Mouse (Mus musculus) cerebellum, adult 2 months (tissue): ENCODE measurements around the gene Cyp4f14.

Experiments
- CTCF ChIP-seq: fragments of 200-500 bp; IDR thresholded peaks from 2 replicates; pipeline ENCODE4 v1.5.1; 2011; ENCODE audit warnings: low read depth, mild to moderate bottlenecking, control low read depth, low read length, moderate library complexity, borderline replicate concordance; ENCODE audit not compliant: insufficient read depth
- POLR2A ChIP-seq: fragments of 200-500 bp; IDR thresholded peaks from 2 replicates; pipeline ENCODE4 v1.6.1; 2011; ENCODE audit warnings: low read length, control low read depth, borderline replicate concordance; ENCODE audit not compliant: insufficient read depth

- no peak for TF ChIP-seq POLR2A
- TF ChIP-seq CTCF = no peak
Measured at GRCm38 (mm10) chr17:32944402-32945035, 27.4 kb upstream of the Cyp4f14 start.
